Mouse (Mus musculus) mammary gland, adult 2 months (tissue): Measurements from ENCODE around the gene Olfr97. TPM values are rescaled to one million over a fixed set of nuclear protein-coding genes. Genes with fewer than 3 reads are reported as not detected.

Source experiments
- polyA plus RNA-seq: library from polyadenylated mRNA; depleted of rRNA; stranded (reverse); fragments of >200 nt; gene quantifications from 2 replicates; pipeline ENCODE4 v1.2.3, GENCODE M21; 2012; ENCODE audit warnings: low replicate concordance; rRNA removed

Gene Olfr97
- polyA plus RNA-seq = not detected in 2 replicates

DNA sequence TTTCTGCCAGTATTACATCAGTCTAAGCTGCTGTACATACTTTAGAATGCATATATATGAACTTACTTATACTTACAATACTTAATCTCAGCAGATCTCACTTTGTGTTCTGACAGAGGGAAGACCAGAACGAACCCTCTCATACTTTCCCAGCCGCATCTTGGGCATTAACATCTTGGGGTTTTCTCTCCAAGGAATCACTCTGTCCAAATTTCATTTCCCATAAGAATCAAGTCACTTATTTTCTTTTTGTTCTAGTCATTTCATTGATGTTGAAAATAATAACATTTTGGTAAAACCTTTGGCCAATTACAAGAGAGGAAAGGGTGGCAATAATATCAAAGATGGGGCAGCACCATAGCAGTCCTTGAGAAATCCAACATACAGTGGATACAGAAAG, at the start of gene Olfr97:
Gene Olfr97, minus strand, starts transcription at position 101 of the 400 bp plus-strand sequence.

GRCm38 (mm10) chr17:37283360-37283759, 46.2 kb upstream of the Olfr97 start, which contains the start of gene Olfr99:
Gene Olfr99, minus strand, starts transcription at chr17:37283460.

DNA sequence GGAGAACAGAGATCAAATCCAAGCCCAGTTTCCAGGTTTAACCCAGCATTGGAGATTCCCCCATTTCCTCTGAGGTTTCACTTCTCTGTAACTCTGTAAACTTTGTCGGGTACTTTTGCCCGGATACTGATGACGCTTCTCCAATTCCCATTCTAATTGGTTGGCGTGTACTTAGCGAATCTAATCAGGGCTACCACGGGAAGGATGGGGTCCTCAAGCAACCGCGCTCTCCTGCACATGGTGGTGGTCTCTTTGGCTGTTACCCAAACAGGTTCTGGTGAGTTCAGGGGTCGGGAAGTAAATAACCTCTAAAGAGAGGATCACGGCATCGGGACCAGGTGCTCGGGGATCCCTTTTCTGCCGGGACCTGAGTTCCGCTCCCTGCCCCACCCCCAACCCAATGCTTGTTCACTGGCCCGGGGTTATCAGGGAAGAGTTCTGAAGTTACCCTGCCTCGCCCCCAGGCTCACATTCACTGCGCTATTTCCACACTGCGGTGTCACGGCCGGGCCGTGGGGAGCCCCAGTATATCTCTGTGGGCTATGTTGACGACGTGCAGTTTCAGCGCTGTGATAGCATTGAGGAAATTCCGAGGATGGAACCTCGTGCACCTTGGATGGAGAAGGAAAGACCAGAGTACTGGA, 33.0 kb upstream of the Olfr97 start, which contains the start of gene H2-M3:
Gene H2-M3, plus strand, starts transcription at position 163 of the 644 bp plus-strand sequence.

GRCm38 (mm10) chr17:37263626-37264025, 26.5 kb upstream of the Olfr97 start, which contains the start of gene Olfr98:
Gene Olfr98, minus strand, starts transcription at chr17:37263749.

GRCm38 (mm10) chr17:37219846-37220245, 17.3 kb downstream of the Olfr97 start, which contains the start of gene Olfr96:
Gene Olfr96, plus strand, starts transcription at chr17:37220146.

GRCm38 (mm10) chr17:37213018-37213417, 24.1 kb downstream of the Olfr97 start, which contains the start of gene Olfr95:
Gene Olfr95, minus strand, starts transcription at chr17:37213118.

DNA sequence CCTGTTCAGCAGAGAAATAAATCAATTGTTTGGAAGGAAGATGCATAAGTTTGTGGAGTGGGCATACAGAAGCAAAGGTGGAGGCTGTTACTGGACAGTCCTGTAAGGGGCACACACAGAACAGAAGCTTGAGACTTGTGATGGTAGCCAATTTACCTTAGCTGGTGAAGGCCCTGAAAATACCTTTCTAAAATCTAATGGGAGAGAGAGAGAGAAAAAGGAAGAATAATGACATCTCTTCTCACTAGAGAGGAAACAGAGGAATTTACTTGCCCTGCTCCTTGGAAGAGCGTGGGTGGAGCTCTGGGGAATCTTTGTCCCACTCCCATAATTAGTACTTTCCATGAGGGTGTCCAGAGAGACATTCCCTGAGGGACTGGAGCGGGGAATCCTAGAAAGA, 36.2 kb downstream of the Olfr97 start, which contains the start of gene Olfr94:
Gene Olfr94, minus strand, starts transcription at position 101 of the 400 bp plus-strand sequence.

DNA sequence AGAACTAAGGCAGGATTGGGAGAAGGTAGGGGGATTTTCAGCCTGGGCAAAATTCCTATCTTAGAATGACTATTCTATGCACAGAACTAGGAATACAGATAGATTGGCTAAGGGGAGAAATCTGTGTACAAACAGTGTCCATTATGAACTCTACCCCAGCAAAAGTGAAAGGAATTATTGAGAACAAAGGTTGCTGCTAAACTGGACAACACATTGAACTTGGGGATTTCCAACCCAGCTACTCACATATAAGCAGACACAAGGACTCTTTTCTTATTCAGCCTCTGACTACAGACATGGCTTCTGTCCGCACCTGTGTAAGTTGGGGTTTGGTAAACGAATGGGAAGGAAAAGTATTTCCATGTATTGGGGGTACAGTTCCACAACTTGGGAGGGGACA, 43.5 kb downstream of the Olfr97 start, which contains the start of gene Ubd:
Gene Ubd, plus strand, starts transcription at position 237 of the 400 bp plus-strand sequence.

Other genes with a start within 250 kb of the Olfr97 start
- gene H2-M5, start 247.8 kb downstream of the Olfr97 start, polyA plus RNA-seq = 0.14 and 0.27 TPM in 2 replicates
- 1.8 and 3.7 TPM in 2 replicates for gene Zfp57, start 236.2 kb downstream of the Olfr97 start, polyA plus RNA-seq
- gene Mog, start 213.9 kb downstream of the Olfr97 start, polyA plus RNA-seq = 0.06 TPM in 1 of 2 replicates, not detected in the other
- gene Gabbr1, start 191.4 kb downstream of the Olfr97 start, polyA plus RNA-seq = 29.6 and 40.7 TPM in 2 replicates
- not detected in 2 replicates for gene Olfr90, start 148.8 kb downstream of the Olfr97 start, polyA plus RNA-seq
- gene Olfr91, start 139.1 kb downstream of the Olfr97 start, polyA plus RNA-seq = not detected in 2 replicates
- gene Olfr92, start 117.2 kb downstream of the Olfr97 start, polyA plus RNA-seq = not detected in 2 replicates
- gene Olfr93, start 75.8 kb downstream of the Olfr97 start, polyA plus RNA-seq = not detected in 2 replicates
- 4.3 and 5.8 TPM in 2 replicates for gene Ubd, start 43.4 kb downstream of the Olfr97 start, polyA plus RNA-seq
- not detected in 2 replicates for gene Olfr94, start 36.3 kb downstream of the Olfr97 start, polyA plus RNA-seq
- not detected in 2 replicates for gene Olfr95, start 24.2 kb downstream of the Olfr97 start, polyA plus RNA-seq
- gene Olfr96, start 17.2 kb downstream of the Olfr97 start, polyA plus RNA-seq = not detected in 2 replicates
- gene Olfr98, start 26.4 kb upstream of the Olfr97 start, polyA plus RNA-seq = not detected in 2 replicates
- 16.8 and 24.2 TPM in 2 replicates for gene H2-M3, start 32.9 kb upstream of the Olfr97 start, polyA plus RNA-seq
- not detected in 2 replicates for gene Olfr99, start 46.1 kb upstream of the Olfr97 start, polyA plus RNA-seq
- gene Olfr101, start 67.0 kb upstream of the Olfr97 start, polyA plus RNA-seq = not detected in 2 replicates
- gene Olfr102, start 79.7 kb upstream of the Olfr97 start, polyA plus RNA-seq = not detected in 2 replicates
- gene Olfr103, start 102.4 kb upstream of the Olfr97 start, polyA plus RNA-seq = not detected in 2 replicates
- gene Olfr104-ps, start 122.3 kb upstream of the Olfr97 start, polyA plus RNA-seq = not detected in 2 replicates
- not detected in 2 replicates for gene Olfr105-ps, start 141.7 kb upstream of the Olfr97 start, polyA plus RNA-seq
- gene Olfr106-ps, start 153.1 kb upstream of the Olfr97 start, polyA plus RNA-seq = not detected in 2 replicates
- not detected in 2 replicates for gene Olfr107, start 161.9 kb upstream of the Olfr97 start, polyA plus RNA-seq
- gene Olfr108, start 208.2 kb upstream of the Olfr97 start, polyA plus RNA-seq = not detected in 2 replicates
- not detected in 2 replicates for gene Olfr109, start 221.6 kb upstream of the Olfr97 start, polyA plus RNA-seq
- gene H2-M2, start 246.2 kb upstream of the Olfr97 start, polyA plus RNA-seq = 13.9 and 17.2 TPM in 2 replicates